Mouse (Mus musculus) stomach, embryonic 14.5 days (tissue): ENCODE data around the gene Dvl2. TPM values are rescaled to one million over a fixed set of nuclear protein-coding genes. Genes with fewer than 3 reads are reported as not detected.

Source experiments
- ATAC-seq: fragments of 200-750 bp; cut with Nextera tagmentation; 2 replicates; pipeline ENCODE4 v1.8.0; 2017; ENCODE audit warnings: low read depth, moderate TSS enrichment; ENCODE audit not compliant: insufficient number of reproducible peaks, insufficient read depth, low FRiP score
- H3K27ac ChIP-seq: fragments of 300-500 bp; sonication (generic); 2 replicates; pipeline ENCODE4 v1.5.1; 2014; ENCODE audit warnings: mild to moderate bottlenecking, low read length, moderate library complexity, mixed read lengths
- H3K27me3 ChIP-seq: fragments of 300-500 bp; sonication (generic); 2 replicates; pipeline ENCODE4 v1.6.1; 2014; ENCODE audit warnings: low read length, control low read depth, mixed read lengths; ENCODE audit not compliant: control insufficient read depth, insufficient read depth
- H3K36me3 ChIP-seq: fragments of 300-500 bp; sonication (generic); 2 replicates; pipeline ENCODE4 v1.6.1; 2014; ENCODE audit warnings: mild to moderate bottlenecking, control low read depth, low read length, moderate library complexity, mixed read lengths; ENCODE audit not compliant: control insufficient read depth, insufficient read depth
- H3K4me1 ChIP-seq: fragments of 300-500 bp; sonication (generic); 2 replicates; pipeline ENCODE4 v1.6.1; 2014; ENCODE audit warnings: low read length, control low read depth, mixed read lengths; ENCODE audit not compliant: control insufficient read depth, insufficient read depth
- H3K4me2 ChIP-seq: fragments of 300-500 bp; sonication (generic); replicated peaks from 2 replicates; pipeline ENCODE4 v1.6.1; 2014; ENCODE audit warnings: low read depth, low read length, control low read depth
- H3K4me3 ChIP-seq: fragments of 300-500 bp; sonication (generic); 2 replicates; pipeline ENCODE4 v1.5.1; 2014; ENCODE audit warnings: low read depth, low read length, control low read depth
- H3K9ac ChIP-seq: fragments of 300-500 bp; sonication (generic); replicated peaks from 2 replicates; pipeline ENCODE4 v1.6.1; 2014; ENCODE audit warnings: low read depth, mild to moderate bottlenecking, control low read depth, low read length, moderate library complexity, mixed read lengths
- H3K9me3 ChIP-seq: fragments of 300-500 bp; sonication (generic); 2 replicates; pipeline ENCODE4 v1.6.1; 2016; ENCODE audit warnings: low read depth, low read length, control low read depth; ENCODE audit not compliant: control insufficient read depth
- WGBS: fragments of 180-500 bp; shearing (Covaris S2); extraction: QIAGEN DNeasy Blood & Tissue Kit; methylation state at CpG from one replicate; pipeline ENCODE4 v1.1.7; 2014; 5-methylcytosine and 5-hydroxymethylcytosine counted together
- polyA plus RNA-seq: library from polyadenylated mRNA; unstranded; fragments of >200 nt; fragmentation: Nextera tagmentation; extraction: Ambion mirVana; gene quantifications from 2 replicates; pipeline ENCODE4 v1.2.1, GENCODE M21; 2014

The Dvl2 gene
- polyA plus RNA-seq, 1 experiment from 2014 or later: 29.0 TPM

GRCm38 (mm10) chr11:70010033-70010432 is 9.6 kb downstream of the Dvl2 start:
- Histone ChIP-seq H3K27me3 (no peaks in the 10 kb centered on the region), H3K4me3 (no peak overlapping the region), H3K9ac (no peak overlapping the region), H3K4me1 (peaks cover 5% of the 10 kb centered on the region), H3K27ac (no peak overlapping the region), H3K9me3 (no peaks in the 10 kb centered on the region), H3K36me3 (peaks cover 76% of the 10 kb centered on the region), H3K4me2 (no peak overlapping the region)
- WGBS: 91% methylated on average over 6 of the region's 6 CpGs
- ATAC-seq: no peak

GRCm38 (mm10) chr11:70010548-70010947 is 10.2 kb downstream of the Dvl2 start:
- H3K4me3 ChIP-seq: no peak overlapping the region
- H3K9ac ChIP-seq: no peak overlapping the region
- H3K4me1 ChIP-seq: peaks cover 6% of the 10 kb centered on the region
- H3K9me3 ChIP-seq: no peaks in the 10 kb centered on the region
- no peaks in the 10 kb centered on the region for H3K27me3 ChIP-seq
- H3K4me2 ChIP-seq: no peak overlapping the region
- ATAC-seq: no peak
- H3K27ac ChIP-seq: no peak overlapping the region
- 78% methylated on average over 12 of the region's 12 CpGs for WGBS
- H3K36me3 ChIP-seq: peaks cover 71% of the 10 kb centered on the region

GRCm38 (mm10) chr11:70010961-70011360 is 10.6 kb downstream of the Dvl2 start:
- Histone ChIP-seq H3K4me3 (no peak overlapping the region), H3K27me3 (no peaks in the 10 kb centered on the region), H3K36me3 (peaks cover 68% of the 10 kb centered on the region), H3K9me3 (no peaks in the 10 kb centered on the region), H3K9ac (no peak overlapping the region), H3K4me2 (no peak overlapping the region), H3K4me1 (peaks cover 8% of the 10 kb centered on the region), H3K27ac (no peak overlapping the region)
- 85% methylated on average over 10 of the region's 10 CpGs for WGBS
- no peak for ATAC-seq

- H3K36me3 ChIP-seq: peaks cover 49% of the 10 kb centered on the region
- no peaks in the 10 kb centered on the region for H3K27me3 ChIP-seq
- H3K4me2 ChIP-seq: no peak overlapping the region
- no peak for ATAC-seq
- H3K27ac ChIP-seq: no peak overlapping the region
- no peak overlapping the region for H3K9ac ChIP-seq
- no peak overlapping the region for H3K4me3 ChIP-seq
- H3K9me3 ChIP-seq: no peaks in the 10 kb centered on the region
- H3K4me1 ChIP-seq: peaks cover 16% of the 10 kb centered on the region
- 86% methylated on average over 9 of the region's 9 CpGs for WGBS
Observed at GRCm38 (mm10) chr11:70012931-70013330, 12.5 kb downstream of the Dvl2 start.

GRCm38 (mm10) chr11:70013408-70013807 is 13.0 kb downstream of the Dvl2 start:
- no peak for ATAC-seq
- Histone ChIP-seq H3K4me3 (no peak overlapping the region), H3K36me3 (peaks cover 44% of the 10 kb centered on the region), H3K9ac (no peak overlapping the region), H3K27me3 (no peaks in the 10 kb centered on the region), H3K27ac (no peak overlapping the region), H3K9me3 (no peaks in the 10 kb centered on the region), H3K4me2 (no peak overlapping the region), H3K4me1 (peaks cover 18% of the 10 kb centered on the region)
- 83% methylated on average over 3 of the region's 3 CpGs for WGBS

GRCm38 (mm10) chr11:70014051-70014450 is 13.7 kb downstream of the Dvl2 start:
- Histone ChIP-seq H3K4me2 (0 out of 2 replicates have a peak overlapping the region, but pooled peaks have one; percentile 54), H3K36me3 (peaks cover 38% of the 10 kb centered on the region)
- 60% methylated on average over 5 of the region's 5 CpGs for WGBS

GRCm38 (mm10) chr11:70014880-70015558 is 14.6 kb downstream of the Dvl2 start, which contains the start of gene Acadvl:
TSS of gene Acadvl (minus strand) at chr11:70015411.
- Histone ChIP-seq H3K9ac (peak within 1 kb of the TSS; percentile 60), H3K4me1 (peaks cover 28% of the 10 kb centered on the region), H3K27me3 (no peaks in the 10 kb centered on the region), H3K4me2 (peak within 1 kb of the TSS; percentile 54), H3K36me3 (peaks cover 28% of the 10 kb centered on the region), H3K9me3 (no peaks in the 10 kb centered on the region), H3K27ac (peak within 1 kb of the TSS; percentile 34; the same call in 1 of the 2 replicates), H3K4me3 (peak within 1 kb of the TSS; percentile 47)
- peak; percentile 82 for ATAC-seq
- WGBS: under 1% methylated on average over 35 of the region's 35 CpGs

More at GRCm38 (mm10) chr11:70014051-70014450, 13.7 kb downstream of the Dvl2 start:
- H3K4me3 ChIP-seq: no peak overlapping the region
- H3K4me1 ChIP-seq: peaks cover 19% of the 10 kb centered on the region
- no peaks in the 10 kb centered on the region for H3K9me3 ChIP-seq
- H3K27me3 ChIP-seq: no peaks in the 10 kb centered on the region
- no peak overlapping the region for H3K9ac ChIP-seq
- ATAC-seq: no peak
- no peak overlapping the region for H3K27ac ChIP-seq

- peaks cover 21% of the 10 kb centered on the region for H3K36me3 ChIP-seq
- no peaks in the 10 kb centered on the region for H3K9me3 ChIP-seq
- no peak overlapping the region for H3K9ac ChIP-seq
- H3K27ac ChIP-seq: no peak overlapping the region
- no peaks in the 10 kb centered on the region for H3K27me3 ChIP-seq
- H3K4me3 ChIP-seq: no peak overlapping the region
- peak overlapping the region; percentile 54; the same call in 1 of the 2 replicates for H3K4me2 ChIP-seq
- ATAC-seq: no peak
- WGBS: 70% methylated on average over 6 of the region's 6 CpGs
- H3K4me1 ChIP-seq: peaks cover 35% of the 10 kb centered on the region
Observed at GRCm38 (mm10) chr11:70015677-70016076, 15.3 kb downstream of the Dvl2 start.
